Mouse (Mus musculus): ENCODE results near the gene Gm10334.
"Not testable (repeated sequence)": the region's sequence is repeated elsewhere in the genome, so short reads cannot be mapped to it uniquely, and the experiment has no call there.

Gene Gm10334

DNA sequence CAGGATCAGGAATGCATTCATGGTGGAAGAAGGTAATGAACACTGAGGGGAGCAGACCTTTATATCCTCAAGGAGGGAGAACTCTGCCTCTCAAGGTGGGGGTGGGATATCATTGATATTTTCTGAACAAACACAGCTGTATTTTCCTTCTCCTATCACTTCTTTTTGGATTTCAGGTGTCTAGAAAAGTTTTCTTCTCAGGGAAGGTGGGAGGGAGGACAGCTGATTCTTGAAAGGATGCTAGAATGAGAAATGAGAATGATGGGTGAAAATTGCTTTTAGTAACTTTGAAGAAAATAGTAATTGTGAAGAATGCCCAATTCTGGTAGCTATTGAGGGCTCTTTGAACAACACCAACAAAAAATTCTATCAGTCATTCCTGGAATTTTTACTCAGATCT lies at the start of gene Gm10334:
Gm10334 (minus strand) TSS at position 101 of the 400 bp plus-strand sequence.
- DNase-seq = not testable (repeated sequence)

- not testable (repeated sequence) for DNase-seq
Measured at GRCm38 (mm10) chr6:41458632-41459031, 12.7 kb upstream of the Gm10334 start, which contains the start of gene Prss1. Gene Prss1 (plus strand): TSS chr6:41458932.

DNA sequence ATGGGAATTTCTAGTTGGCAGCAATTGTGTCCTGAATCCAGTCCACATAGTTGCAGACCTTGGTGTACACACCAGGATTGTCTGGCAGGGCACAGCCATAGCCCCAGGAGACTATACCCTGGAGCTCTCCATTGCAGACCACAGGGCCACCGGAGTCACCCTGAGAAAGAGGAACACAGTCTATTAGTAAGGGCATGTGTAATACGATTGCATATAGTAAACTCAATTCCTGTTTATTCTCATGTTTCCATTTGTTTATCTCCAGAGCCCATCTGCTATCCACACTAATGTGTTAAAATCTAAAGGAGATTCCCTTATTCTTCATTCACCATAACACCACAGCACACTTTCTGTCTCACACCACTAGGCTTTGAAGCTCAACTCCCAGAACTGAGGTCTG lies 3.7 kb downstream of the Gm10334 start:
- not testable (repeated sequence) for DNase-seq
